ENCODE assay signal across 8 mouse cellular contexts in genomic region chr1:192069971-192070591, GRCm38 (mm10). TPM values are rescaled to one million over a fixed set of nuclear protein-coding genes. Genes with fewer than 3 reads are reported as not detected.
DNase-seq lines count a peak whose midpoint lies in the region; ATAC-seq lines count a peak whose summit lies in the region.

No protein-coding gene starts in this region.

- ATAC-seq in hindbrain, embryonic 13.5 days (ENCODE audit: low FRiP score), result no peak
- no peak for ATAC-seq in hindbrain, embryonic 12.5 days (ENCODE audit: low FRiP score)

- H3K79me2 ChIP-seq in macrophage (ENCODE audit: inconsistent target), result no peaks in the 10 kb centered on the region; the same call in 1 of the 2 replicates

- H3K9ac ChIP-seq in hindbrain, embryonic 13.5 days, result no peak overlapping the region
- H3K9ac ChIP-seq in hindbrain, embryonic 12.5 days, result no peak overlapping the region

- no peak overlapping the region for H3K4me3 ChIP-seq in hindbrain, embryonic 13.5 days
- no peak overlapping the region for H3K4me3 ChIP-seq in hindbrain, embryonic 12.5 days
- H3K4me3 ChIP-seq in macrophage (ENCODE audit: inconsistent target), result no peak overlapping the region

- no peak overlapping the region; the same call in 1 of the 2 replicates for H3K4me2 ChIP-seq in hindbrain, embryonic 13.5 days
- no peak overlapping the region for H3K4me2 ChIP-seq in hindbrain, embryonic 12.5 days (replicated peaks)

- no peaks in the 10 kb centered on the region for H3K9me3 ChIP-seq in hindbrain, embryonic 13.5 days
- no peaks in the 10 kb centered on the region for H3K9me3 ChIP-seq in hindbrain, embryonic 12.5 days (replicated peaks)

- peak; percentile 64 for DNase-seq in Muller cell, postnatal 12 days (ENCODE audit: inconsistent ontology term)
- DNase-seq in gastrocnemius, postnatal 10 days, result peak; percentile 41
- peak; percentile 79 for DNase-seq in kidney, adult 9 months
- no peak for DNase-seq in ovary, postnatal 14 days (ENCODE audit: low spot score)
- DNase-seq in urinary bladder, adult 2 months (ENCODE audit: low spot score), result no peak

- H3K4me1 ChIP-seq in hindbrain, embryonic 13.5 days (replicated peaks), result peaks cover 14% of the 10 kb centered on the region
- H3K4me1 ChIP-seq in hindbrain, embryonic 12.5 days, result peaks cover 10% of the 10 kb centered on the region; the same call in 1 of the 2 replicates

- no peaks in the 10 kb centered on the region for H3K27me3 ChIP-seq in hindbrain, embryonic 13.5 days
- no peaks in the 10 kb centered on the region for H3K27me3 ChIP-seq in hindbrain, embryonic 12.5 days

- no peaks in the 10 kb centered on the region for H3K36me3 ChIP-seq in hindbrain, embryonic 13.5 days
- H3K36me3 ChIP-seq in hindbrain, embryonic 12.5 days, result no peaks in the 10 kb centered on the region
- peaks cover 26% of the 10 kb centered on the region for H3K36me3 ChIP-seq in macrophage (ENCODE audit: inconsistent target)

- WGBS in hindbrain, embryonic 13.5 days, result 56% methylated on average over 13 of the region's 13 CpGs
- WGBS in hindbrain, embryonic 12.5 days, result 58% methylated on average over 13 of the region's 13 CpGs
- WGBS in macrophage (ENCODE audit: missing documents), result 25% methylated on average over 12 of the region's 13 CpGs

- peak overlapping the region; percentile 30; the same call in 1 of the 2 replicates for H3K27ac ChIP-seq in hindbrain, embryonic 13.5 days
- H3K27ac ChIP-seq in hindbrain, embryonic 12.5 days, result no peak overlapping the region
- H3K27ac ChIP-seq in macrophage, result peak overlapping the region; percentile 17

RNA-seq across cellular contexts. Expression of gene Traf5, which starts 22.3 kb away (rescaled TPM):
- polyA plus RNA-seq in hindbrain, embryonic 13.5 days (2015; fragmentation: Nextera tagmentation; extraction: Ambion mirVana), result 2.3 and 2.6 TPM in 2 replicates
- 4.1 and 5.3 TPM in 2 replicates for polyA plus RNA-seq in hindbrain, embryonic 12.5 days (2016; fragmentation: Nextera tagmentation; extraction: Ambion mirVana)
- total RNA-seq in gastrocnemius, postnatal 10 days (2021), result 10 to 100 TPM in 1 of 2 experiments, 1 to 10 TPM in 1; 9.4 to 13.1 TPM
- 100 to 1,000 TPM in 1 of 26 experiments, 10 to 100 TPM in 25; 14.5 to 134 (median 47.7) TPM for total RNA-seq in macrophage (2018; cell fraction: chromatin; rRNA removed)
- total RNA-seq in macrophage (2018; cell fraction: cytosol; rRNA removed), result 10 to 100 TPM in 24 of 26 experiments, 1 to 10 TPM in 2; 8.2 to 22.8 (median 16.7) TPM
- total RNA-seq in macrophage (2018; cell fraction: nucleus; rRNA removed), result 10 to 100 TPM; 11.6 to 42.9 (median 24.2) TPM
- 8.7 to 19.3 TPM (median 11.1 TPM) in 3 replicates for polyA plus RNA-seq in macrophage (2018)
- polyA plus RNA-seq in urinary bladder, adult 2 months (2012; rRNA removed), result 50.6 and 60.3 TPM in 2 replicates

Comparison
In these comparisons a context has a peak if more than half of its experiments do, and no peak if none do; other contexts are left out.
1. DNase-seq: peak in Muller cell, postnatal 12 days (single experiment), gastrocnemius, postnatal 10 days (single experiment) and kidney, adult 9 months (single experiment); none in ovary, postnatal 14 days (single experiment) and urinary bladder, adult 2 months (single experiment).